Mouse (Mus musculus) heart, postnatal 0 days (tissue): ENCODE results near the gene Nt5m.

Source experiments
- CTCF ChIP-seq: IDR thresholded peaks from 2 replicates; pipeline ENCODE4 v1.5.1; 2016; ENCODE audit warnings: antibody characterized with exemption, control low read depth, low read depth
- EP300 ChIP-seq: IDR thresholded peaks from 2 replicates; pipeline ENCODE4 v1.6.1; 2016; ENCODE audit warnings: antibody characterized with exemption, low read depth

DNA sequence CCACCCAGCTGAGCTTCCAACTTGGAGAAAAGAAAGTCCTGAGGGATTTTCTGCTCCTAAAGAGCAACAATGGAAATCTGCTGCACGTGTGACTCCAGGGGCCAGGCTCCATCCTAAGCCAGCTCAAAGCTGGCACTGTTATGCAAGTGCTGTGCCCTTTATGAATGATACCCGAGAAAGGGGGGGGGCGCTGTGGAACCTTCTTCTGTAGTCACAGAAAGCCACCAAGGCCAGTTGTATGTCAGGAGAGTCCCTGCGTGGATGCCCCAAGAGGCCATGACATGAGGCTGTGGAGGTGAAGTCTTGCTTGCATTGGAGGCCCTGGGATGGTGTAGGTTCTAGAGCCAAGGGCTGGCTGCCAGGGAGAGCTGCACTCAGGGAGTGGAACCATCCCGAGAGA, 48.9 kb downstream of the Nt5m start:
- no peak for TF ChIP-seq CTCF
- no peak for TF ChIP-seq EP300
